Mouse (Mus musculus) MEL (cell line): ENCODE data around the gene Galnt2. TPM values are rescaled to one million over a fixed set of nuclear protein-coding genes. Genes with fewer than 3 reads are reported as not detected.

Experiments used
- DNase-seq: peaks from one replicate; pipeline ENCODE4 v3.0.0; 2011; ENCODE audit warnings: low read depth, low spot score
- H3K27ac ChIP-seq: 2 replicates; pipeline ENCODE4 v1.5.1; 2012; ENCODE audit warnings: low read depth, mild to moderate bottlenecking, control low read depth, low read length, moderate library complexity; ENCODE audit not compliant: control insufficient read depth
- H3K27me3 ChIP-seq, 2 experiments: fragments of 150-350 bp in 1 of 2; sonication (generic) in 1 of 2; 2 replicates each; pipeline ENCODE4 v1.6.1; 2012; ENCODE audit warnings: low read length in 2 of 2, mild to moderate bottlenecking in 2 of 2, improper control_type of control experiment in 1 of 2, moderate library complexity in 1 of 2; ENCODE audit not compliant: insufficient read depth in 2 of 2, control insufficient read depth in 1 of 2
- H3K36me3 ChIP-seq, 2 experiments: 2 replicates each; pipeline ENCODE4 v1.6.1; 2012 to 2014; ENCODE audit warnings: low read length in 2 of 2, improper control_type of control experiment in 1 of 2, inconsistent platforms in 1 of 2, mild to moderate bottlenecking in 1 of 2; ENCODE audit not compliant: insufficient read depth in 2 of 2, control insufficient read depth in 1 of 2
- H3K4me1 ChIP-seq, 2 experiments: fragments of 150-350 bp in 1 of 2; sonication (generic) in 1 of 2; 2 replicates each; pipeline ENCODE4 v1.6.1; 2012; ENCODE audit warnings: low read length in 2 of 2, improper control_type of control experiment in 1 of 2, mild to moderate bottlenecking in 1 of 2; ENCODE audit not compliant: insufficient read depth in 2 of 2, control insufficient read depth in 1 of 2
- H3K4me3 ChIP-seq, 2 experiments: fragments of 150-350 bp in 1 of 2; sonication (generic) in 1 of 2; 2 replicates each; pipeline ENCODE4 v1.5.1; 2012; ENCODE audit warnings: low read depth in 2 of 2, low read length in 2 of 2, mild to moderate bottlenecking in 2 of 2, moderate library complexity in 2 of 2, control low read depth in 1 of 2, improper control_type of control experiment in 1 of 2; ENCODE audit not compliant: control insufficient read depth in 1 of 2, insufficient read depth in 1 of 2
- H3K79me2 ChIP-seq: 2 replicates; pipeline ENCODE4 v1.6.1; 2012; ENCODE audit warnings: mild to moderate bottlenecking, low read length, moderate library complexity; ENCODE audit not compliant: control insufficient read depth, poor library complexity, insufficient read depth
- H3K9ac ChIP-seq: 2 replicates; pipeline ENCODE4 v1.6.1; 2012; ENCODE audit warnings: low read depth, mild to moderate bottlenecking, control low read depth, low read length, moderate library complexity; ENCODE audit not compliant: control insufficient read depth, poor library complexity, severe bottlenecking
- H3K9me3 ChIP-seq: fragments of 150-350 bp; sonication (generic); replicated peaks from 2 replicates; pipeline ENCODE4 v1.6.1; 2012; ENCODE audit warnings: mild to moderate bottlenecking, low read length, improper control_type of control experiment, moderate library complexity; ENCODE audit not compliant: insufficient read depth
- BHLHE40 ChIP-seq: IDR thresholded peaks from 2 replicates; pipeline ENCODE4 v1.6.1; 2012; ENCODE audit warnings: low read depth, mild to moderate bottlenecking, inconsistent platforms, low read length, improper control_type of control experiment, borderline replicate concordance
- CTCF ChIP-seq, 3 experiments: IDR thresholded peaks in 2 of 3; conservative IDR thresholded peaks in 1 of 3; 2 replicates each; pipeline ENCODE4 v1.5.1; 2011 to 2012; ENCODE audit warnings: low read length in 3 of 3, low read depth in 2 of 3, mild to moderate bottlenecking in 2 of 3, improper control_type of control experiment in 1 of 3, inconsistent platforms in 1 of 3, mixed read lengths in 1 of 3, moderate library complexity in 1 of 3; ENCODE audit not compliant: control insufficient read depth in 1 of 3, insufficient read depth in 1 of 3, poor library complexity in 1 of 3, severe bottlenecking in 1 of 3
- ELF1 ChIP-seq: IDR thresholded peaks from 2 replicates; pipeline ENCODE4 v1.6.1; 2014; ENCODE audit warnings: low read depth, mild to moderate bottlenecking, inconsistent platforms, low read length, improper control_type of control experiment, moderate library complexity
- EP300 ChIP-seq, 2 experiments: IDR thresholded peaks; 2 replicates each; pipeline ENCODE4 v1.6.1; 2011; ENCODE audit warnings: improper control_type of control experiment in 2 of 2, low read length in 2 of 2, low read depth in 1 of 2, mild to moderate bottlenecking in 1 of 2
- ETS1 ChIP-seq: IDR thresholded peaks from 2 replicates; pipeline ENCODE4 v1.6.1; 2012; ENCODE audit warnings: low read depth, mild to moderate bottlenecking, inconsistent platforms, low read length, improper control_type of control experiment, moderate library complexity
- GABPA ChIP-seq: IDR thresholded peaks from 2 replicates; pipeline ENCODE4 v1.6.1; 2012; ENCODE audit warnings: low read depth, mild to moderate bottlenecking, inconsistent platforms, low read length, improper control_type of control experiment, moderate library complexity
- HCFC1 ChIP-seq: IDR thresholded peaks from 2 replicates; pipeline ENCODE4 v1.6.1; 2012; ENCODE audit warnings: low read depth, mild to moderate bottlenecking, inconsistent platforms, low read length, improper control_type of control experiment, moderate library complexity
- JUND ChIP-seq: IDR thresholded peaks from 2 replicates; pipeline ENCODE4 v1.6.1; 2011; ENCODE audit warnings: low read depth, mild to moderate bottlenecking, improper control_type of control experiment, low read length
- MYB ChIP-seq: IDR thresholded peaks from 2 replicates; pipeline ENCODE4 v1.6.1; 2011; ENCODE audit warnings: mild to moderate bottlenecking, low read depth, low read length, improper control_type of control experiment
- MYC ChIP-seq: IDR thresholded peaks from 2 replicates; pipeline ENCODE4 v1.6.1; 2011; ENCODE audit warnings: low read depth, mild to moderate bottlenecking, low read length, improper control_type of control experiment, moderate library complexity
- NELFE ChIP-seq: IDR thresholded peaks from 2 replicates; pipeline ENCODE4 v1.6.1; 2011; ENCODE audit warnings: low read depth, low read length, improper control_type of control experiment
- POLR2AphosphoS2 ChIP-seq: IDR thresholded peaks from 2 replicates; pipeline ENCODE4 v1.6.1; 2011; ENCODE audit warnings: low read length, improper control_type of control experiment
- POLR2AphosphoS5 ChIP-seq: IDR thresholded peaks from 2 replicates; pipeline ENCODE4 v1.6.1; 2012; ENCODE audit warnings: low read depth, borderline replicate concordance, mild to moderate bottlenecking, inconsistent platforms, low read length, moderate library complexity, mixed read lengths
- RAD21 ChIP-seq: IDR thresholded peaks from 2 replicates; pipeline ENCODE4 v1.6.1; 2011; ENCODE audit warnings: mild to moderate bottlenecking, low read depth, low read length, improper control_type of control experiment
- RCOR1 ChIP-seq: IDR thresholded peaks from 2 replicates; pipeline ENCODE4 v1.6.1; 2012; ENCODE audit warnings: low read depth, mild to moderate bottlenecking, inconsistent platforms, low read length, improper control_type of control experiment
- SMC3 ChIP-seq: IDR thresholded peaks from 2 replicates; pipeline ENCODE4 v1.6.1; 2011; ENCODE audit warnings: low read depth, low read length, improper control_type of control experiment
- TBP ChIP-seq: IDR thresholded peaks from 2 replicates; pipeline ENCODE4 v1.8.0; 2011; ENCODE audit warnings: low read depth, low read length, improper control_type of control experiment
- TCF12 ChIP-seq: IDR thresholded peaks from 2 replicates; pipeline ENCODE4 v1.6.1; 2014; ENCODE audit warnings: low read depth, mild to moderate bottlenecking, inconsistent platforms, low read length, improper control_type of control experiment, moderate library complexity
- USF1 ChIP-seq: IDR thresholded peaks from 2 replicates; pipeline ENCODE4 v1.6.1; 2014; ENCODE audit warnings: low read depth, mild to moderate bottlenecking, inconsistent platforms, low read length, improper control_type of control experiment, moderate library complexity
- ZC3H11A ChIP-seq: IDR thresholded peaks from 2 replicates; pipeline ENCODE4 v1.6.1; 2012; ENCODE audit warnings: low read depth, mild to moderate bottlenecking, inconsistent platforms, low read length, improper control_type of control experiment
- ZNF384 ChIP-seq: IDR thresholded peaks from 2 replicates; pipeline ENCODE4 v1.6.1; 2012; ENCODE audit warnings: low read depth, mild to moderate bottlenecking, inconsistent platforms, low read length, improper control_type of control experiment
- polyA plus RNA-seq, 2 experiments: library from polyadenylated mRNA; stranded (reverse) in 1 of 2; unstranded in 1 of 2; fragments of >175 nt in 1 of 2; fragments of >200 nt in 1 of 2; gene quantifications; 2 replicates each; pipeline versions ENCODE4 v1.2.1 to v1.2.4; 2012; ENCODE audit warnings: low replicate concordance in 2 of 2, low read depth in 1 of 2; ENCODE audit not compliant: insufficient read length in 2 of 2, insufficient read depth in 1 of 2, missing spikeins in 1 of 2
- total RNA-seq: library from RNA; depleted of rRNA; stranded (reverse); fragments of 300-350 nt; gene quantifications from 2 replicates; pipeline ENCODE4 v1.2.3, GENCODE M21; 2012

Gene Galnt2
- total and polyA plus RNA-seq, 3 experiments = 12.0 to 14.5 TPM; not detected in 1

DNA sequence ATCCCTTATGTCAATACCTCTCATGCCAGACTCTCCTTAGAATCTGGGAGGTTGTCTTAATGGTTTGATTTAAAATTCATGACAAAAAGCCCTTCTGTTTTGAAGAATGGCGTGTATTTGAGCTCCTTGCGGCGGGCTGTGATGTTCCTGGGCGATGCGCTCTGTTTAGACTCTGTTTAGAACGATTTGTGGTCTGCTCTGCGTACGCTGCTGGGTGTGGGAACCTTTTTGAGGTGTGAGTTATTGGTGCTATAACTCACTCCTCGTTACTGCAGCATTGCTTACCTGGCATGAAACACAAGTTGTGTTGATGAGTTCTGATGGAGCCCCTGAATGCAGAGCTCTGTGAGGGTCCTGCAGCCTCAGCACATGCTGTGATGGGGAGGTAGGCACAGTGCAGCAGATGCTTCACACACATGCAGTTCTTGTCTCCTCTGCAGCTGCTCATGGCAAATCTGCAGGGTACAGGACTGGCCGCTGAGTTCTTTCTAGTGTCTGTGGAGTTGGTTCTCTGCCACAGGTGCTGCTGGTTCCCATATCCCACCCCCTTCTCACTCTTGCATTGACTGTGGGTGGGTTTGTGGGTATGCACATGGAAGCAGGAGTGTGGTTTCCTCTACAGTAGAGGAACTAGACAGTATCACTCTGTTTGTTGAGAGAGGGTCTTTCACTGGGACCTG is 43.4 kb downstream of the Galnt2 start:
- Histone ChIP-seq H3K27me3 (no peaks in the 10 kb centered on the region), H3K9ac (no peak overlapping the region), H3K27ac (no peak overlapping the region), H3K4me3 (no peak overlapping the region), H3K4me1 (no peaks in the 10 kb centered on the region), H3K9me3 (no peaks in the 10 kb centered on the region), H3K36me3 (no peaks in the 10 kb centered on the region), H3K79me2 (no peaks in the 10 kb centered on the region)
- TF ChIP-seq RCOR1 (no peak), SMC3 (no peak), EP300 (IDR thresholded peaks at IDR 0.05; ENCODE audit: low read depth in 1 of 2, low read length in 2 of 2) (no peak), BHLHE40 (no peak), ZNF384 (no peak), MYB (no peak), POLR2AphosphoS5 (no peak), GABPA (no peak), ELF1 (no peak), ETS1 (no peak), NELFE (no peak), RAD21 (no peak), CTCF (IDR thresholded peaks at IDR 0.05 in 2 of 3, conservative IDR thresholded peaks at IDR 0.05 in 1 of 3; ENCODE audit: control insufficient read depth in 1 of 3, insufficient read depth in 1 of 3, low read depth in 2 of 3, low read length in 3 of 3, poor library complexity in 1 of 3, severe bottlenecking in 1 of 3) (no peak), TCF12 (no peak)
- DNase-seq = no peak

DNA sequence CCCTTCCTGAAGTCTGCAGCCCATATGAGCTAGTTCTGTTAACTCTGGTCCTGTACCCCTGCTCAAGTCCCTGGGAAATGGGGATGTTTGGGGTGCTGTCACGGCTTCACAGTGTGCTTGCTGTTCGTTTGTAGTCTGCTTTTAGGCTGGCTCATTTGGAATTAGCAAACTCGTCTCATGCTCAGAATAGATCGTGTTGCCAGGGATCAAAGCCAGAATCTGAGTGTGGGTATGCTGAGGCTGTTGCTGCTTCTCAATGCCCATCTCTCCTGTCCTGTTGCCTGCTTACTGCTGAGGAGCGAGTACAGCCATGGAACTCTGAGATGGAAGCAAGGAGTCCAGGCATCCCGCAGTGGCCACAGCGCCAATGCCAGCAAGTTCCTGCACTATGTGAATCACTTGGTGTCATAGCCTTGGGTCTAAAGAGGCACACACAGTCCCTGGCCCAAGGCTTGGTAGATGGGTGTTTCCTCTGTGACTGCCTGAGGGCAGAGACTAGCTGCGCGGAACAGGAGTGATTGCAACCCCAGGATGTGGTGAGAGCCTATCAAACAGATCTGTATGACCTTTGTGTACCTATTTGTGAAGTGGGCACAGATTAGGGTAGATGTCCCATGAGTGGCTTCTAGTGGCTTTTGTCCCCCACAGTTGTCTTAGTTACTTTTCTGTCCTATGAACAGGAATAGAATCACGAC is 44.3 kb downstream of the Galnt2 start:
- H3K36me3 ChIP-seq = no peaks in the 10 kb centered on the region
- no peak overlapping the region for H3K27ac ChIP-seq
- DNase-seq = no peak
- H3K9ac ChIP-seq = no peak overlapping the region
- no peak for TF ChIP-seq ZC3H11A
- no peak for TF ChIP-seq MYB
- TF ChIP-seq POLR2AphosphoS2 = no peak
- TF ChIP-seq USF1 = no peak
- no peak for TF ChIP-seq TBP
- TF ChIP-seq TCF12 = no peak
- no peak for TF ChIP-seq POLR2AphosphoS5
- TF ChIP-seq ZNF384 = no peak
- no peak for TF ChIP-seq JUND
- TF ChIP-seq SMC3 = no peak
- no peak for TF ChIP-seq HCFC1
- TF ChIP-seq CTCF (IDR thresholded peaks at IDR 0.05 in 2 of 3, conservative IDR thresholded peaks at IDR 0.05 in 1 of 3; ENCODE audit: control insufficient read depth in 1 of 3, insufficient read depth in 1 of 3, low read depth in 2 of 3, low read length in 3 of 3, poor library complexity in 1 of 3, severe bottlenecking in 1 of 3) = no peak
- TF ChIP-seq MYC = no peak
- no peaks in the 10 kb centered on the region for H3K9me3 ChIP-seq
- no peaks in the 10 kb centered on the region for H3K27me3 ChIP-seq
- no peak overlapping the region for H3K4me3 ChIP-seq
- H3K79me2 ChIP-seq = no peaks in the 10 kb centered on the region
- no peaks in the 10 kb centered on the region for H3K4me1 ChIP-seq
